Mouse (Mus musculus): ENCODE measurements around the gene Rev3l. TPM values are rescaled to one million over a fixed set of nuclear protein-coding genes. Genes with fewer than 3 reads are reported as not detected.

Rev3l gene
- polyA plus RNA-seq, 1 experiment from 2014 or later: 10.0 TPM

GRCm38 (mm10) chr10:39811507-39811906 is 79.6 kb downstream of the Rev3l start:
- 80% methylated on average over 3 of the region's 3 CpGs for WGBS
- Histone ChIP-seq H3K4me3 (ENCODE audit: low read depth, low read length) (no peak overlapping the region), H3K27ac (replicated peaks) (no peak overlapping the region), H3K27me3 (ENCODE audit: control insufficient read depth, insufficient read depth, low read length) (no peaks in the 10 kb centered on the region), H3K4me2 (replicated peaks; ENCODE audit: low read depth) (no peak overlapping the region), H3K36me3 (ENCODE audit: control insufficient read depth, insufficient read depth, low read length) (peaks cover 11% of the 10 kb centered on the region), H3K9me3 (ENCODE audit: control insufficient read depth, low read length) (no peaks in the 10 kb centered on the region), H3K4me1 (replicated peaks; ENCODE audit: control insufficient read depth, insufficient read depth) (no peaks in the 10 kb centered on the region), H3K9ac (ENCODE audit: low read length) (no peak overlapping the region)
- ATAC-seq (ENCODE audit: low FRiP score, low TSS enrichment) (peak; percentile 45; the same call in 1 of the 2 replicates), DNase-seq (ENCODE audit: low spot score) (peak; percentile 64)
- no peak for TF ChIP-seq EP300 (optimal IDR thresholded peaks at IDR 0.05)
- peak; percentile 72 for TF ChIP-seq CTCF (IDR thresholded peaks at IDR 0.05; ENCODE audit: low read depth)

DNA sequence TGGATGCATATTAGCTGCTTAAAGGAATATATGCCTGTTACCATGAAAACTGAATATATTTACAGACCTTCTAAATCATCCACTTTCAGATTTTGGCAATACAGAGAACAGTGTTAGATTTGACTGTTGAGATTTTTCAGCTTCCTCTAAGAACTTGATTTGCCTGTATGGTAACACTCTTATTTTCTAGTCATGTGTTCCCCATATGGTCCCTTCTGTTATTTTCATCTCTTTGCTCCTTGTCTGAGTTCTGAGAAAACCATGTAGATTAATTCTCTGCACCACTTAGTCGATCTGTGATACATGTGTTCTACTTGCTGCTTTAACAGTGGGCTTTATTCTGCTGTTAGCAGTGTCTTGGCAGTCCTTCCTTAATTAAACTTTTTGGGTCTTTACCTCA is 110.7 kb downstream of the Rev3l start:
- Histone ChIP-seq H3K9me3 (ENCODE audit: control insufficient read depth, low read length) (no peaks in the 10 kb centered on the region), H3K4me1 (replicated peaks; ENCODE audit: control insufficient read depth, insufficient read depth) (no peaks in the 10 kb centered on the region), H3K36me3 (ENCODE audit: control insufficient read depth, insufficient read depth, low read length) (peaks cover 24% of the 10 kb centered on the region), H3K9ac (ENCODE audit: low read length) (no peak overlapping the region), H3K27ac (replicated peaks) (no peak overlapping the region), H3K4me2 (replicated peaks; ENCODE audit: low read depth) (no peak overlapping the region), H3K4me3 (ENCODE audit: low read depth, low read length) (no peak overlapping the region), H3K27me3 (ENCODE audit: control insufficient read depth, insufficient read depth, low read length) (no peaks in the 10 kb centered on the region)
- WGBS: 76% methylated on average over 1 of the region's 1 CpGs
- TF ChIP-seq CTCF (IDR thresholded peaks at IDR 0.05; ENCODE audit: low read depth): no peak
- no peak for TF ChIP-seq EP300 (optimal IDR thresholded peaks at IDR 0.05)
- DNase-seq (ENCODE audit: low spot score) (no peak), ATAC-seq (ENCODE audit: low FRiP score, low TSS enrichment) (no peak)

- DNase-seq (ENCODE audit: low spot score) (no peak), ATAC-seq (ENCODE audit: low FRiP score, low TSS enrichment) (no peak)
- Histone ChIP-seq H3K27me3 (ENCODE audit: control insufficient read depth, insufficient read depth, low read length) (no peaks in the 10 kb centered on the region), H3K36me3 (ENCODE audit: control insufficient read depth, insufficient read depth, low read length) (peaks cover 20% of the 10 kb centered on the region), H3K4me2 (replicated peaks; ENCODE audit: low read depth) (no peak overlapping the region), H3K27ac (replicated peaks) (no peak overlapping the region), H3K9ac (ENCODE audit: low read length) (no peak overlapping the region), H3K4me3 (ENCODE audit: low read depth, low read length) (no peak overlapping the region), H3K9me3 (ENCODE audit: control insufficient read depth, low read length) (no peaks in the 10 kb centered on the region), H3K4me1 (replicated peaks; ENCODE audit: control insufficient read depth, insufficient read depth) (no peaks in the 10 kb centered on the region)
- TF ChIP-seq EP300 (optimal IDR thresholded peaks at IDR 0.05) (no peak), CTCF (IDR thresholded peaks at IDR 0.05; ENCODE audit: low read depth) (no peak)
- WGBS: 86% methylated on average over 2 of the region's 2 CpGs
Observed at GRCm38 (mm10) chr10:39865509-39865908, 133.6 kb downstream of the Rev3l start.

- Histone ChIP-seq H3K27ac (replicated peaks) (no peak overlapping the region), H3K36me3 (ENCODE audit: control insufficient read depth, insufficient read depth, low read length) (no peaks in the 10 kb centered on the region), H3K4me3 (ENCODE audit: low read depth, low read length) (no peak overlapping the region), H3K4me1 (replicated peaks; ENCODE audit: control insufficient read depth, insufficient read depth) (no peaks in the 10 kb centered on the region), H3K27me3 (ENCODE audit: control insufficient read depth, insufficient read depth, low read length) (no peaks in the 10 kb centered on the region), H3K9me3 (ENCODE audit: control insufficient read depth, low read length) (no peaks in the 10 kb centered on the region), H3K9ac (ENCODE audit: low read length) (no peak overlapping the region), H3K4me2 (replicated peaks; ENCODE audit: low read depth) (no peak overlapping the region)
- ATAC-seq (ENCODE audit: low FRiP score, low TSS enrichment): no peak
- WGBS: 60% methylated on average over 3 of the region's 3 CpGs
- no peak for DNase-seq (ENCODE audit: low spot score)
- TF ChIP-seq EP300 (optimal IDR thresholded peaks at IDR 0.05) (no peak), CTCF (IDR thresholded peaks at IDR 0.05; ENCODE audit: low read depth) (no peak)
Observed at GRCm38 (mm10) chr10:39888621-39889020, 156.7 kb downstream of the Rev3l start.

- Histone ChIP-seq H3K27ac (replicated peaks) (no peak overlapping the region), H3K9ac (ENCODE audit: low read length) (no peak overlapping the region), H3K27me3 (ENCODE audit: control insufficient read depth, insufficient read depth, low read length) (no peaks in the 10 kb centered on the region), H3K36me3 (ENCODE audit: control insufficient read depth, insufficient read depth, low read length) (no peaks in the 10 kb centered on the region), H3K4me1 (replicated peaks; ENCODE audit: control insufficient read depth, insufficient read depth) (no peaks in the 10 kb centered on the region), H3K9me3 (ENCODE audit: control insufficient read depth, low read length) (no peaks in the 10 kb centered on the region), H3K4me2 (replicated peaks; ENCODE audit: low read depth) (no peak overlapping the region), H3K4me3 (ENCODE audit: low read depth, low read length) (no peak overlapping the region)
- DNase-seq (ENCODE audit: low spot score) (no peak), ATAC-seq (ENCODE audit: low FRiP score, low TSS enrichment) (no peak)
- TF ChIP-seq EP300 (optimal IDR thresholded peaks at IDR 0.05): no peak
- TF ChIP-seq CTCF (IDR thresholded peaks at IDR 0.05; ENCODE audit: low read depth): no peak
- 70% methylated on average over 11 of the region's 11 CpGs for WGBS
Observed at GRCm38 (mm10) chr10:39893702-39894697, 162.1 kb downstream of the Rev3l start.

DNA sequence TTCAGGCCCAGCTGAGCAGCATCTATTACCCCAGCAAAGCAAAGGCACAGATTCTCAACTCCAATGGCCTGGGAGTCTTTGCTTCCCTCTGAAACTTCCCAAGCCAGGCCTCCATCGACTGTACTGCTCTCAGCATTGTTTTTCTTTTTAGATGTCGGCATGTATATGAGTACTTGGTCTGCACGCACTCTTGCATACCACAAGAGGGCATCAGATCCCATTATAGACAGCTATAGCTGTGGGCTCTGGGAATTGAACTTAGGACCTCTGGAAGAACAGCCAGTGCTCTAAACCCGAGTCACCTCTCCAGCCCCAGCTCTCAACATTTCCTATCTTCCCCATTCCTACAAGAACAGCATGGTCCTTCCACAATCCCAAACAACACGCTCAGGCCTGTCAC is 164.6 kb downstream of the Rev3l start:
- Histone ChIP-seq H3K9ac (ENCODE audit: low read length) (no peak overlapping the region), H3K36me3 (ENCODE audit: control insufficient read depth, insufficient read depth, low read length) (no peaks in the 10 kb centered on the region), H3K4me1 (replicated peaks; ENCODE audit: control insufficient read depth, insufficient read depth) (peaks cover 2% of the 10 kb centered on the region; the same call in 1 of the 2 replicates), H3K4me2 (replicated peaks; ENCODE audit: low read depth) (no peak overlapping the region), H3K27me3 (ENCODE audit: control insufficient read depth, insufficient read depth, low read length) (no peaks in the 10 kb centered on the region), H3K4me3 (ENCODE audit: low read depth, low read length) (no peak overlapping the region), H3K27ac (replicated peaks) (no peak overlapping the region), H3K9me3 (ENCODE audit: control insufficient read depth, low read length) (no peaks in the 10 kb centered on the region)
- 81% methylated on average over 5 of the region's 5 CpGs for WGBS
- TF ChIP-seq EP300 (optimal IDR thresholded peaks at IDR 0.05) (no peak), CTCF (IDR thresholded peaks at IDR 0.05; ENCODE audit: low read depth) (peak; percentile 49)
- DNase-seq (ENCODE audit: low spot score) (no peak), ATAC-seq (ENCODE audit: low FRiP score, low TSS enrichment) (no peak)
